Mouse (Mus musculus): ENCODE results near the gene P2ry12. TPM values are rescaled to one million over a fixed set of nuclear protein-coding genes. Genes with fewer than 3 reads are reported as not detected.
A peak's percentile ranks its signal among the peaks of the same experiment; 100 is the strongest.

P2ry12 gene
- total RNA-seq, 1 experiment, result 0.09 TPM

DNA sequence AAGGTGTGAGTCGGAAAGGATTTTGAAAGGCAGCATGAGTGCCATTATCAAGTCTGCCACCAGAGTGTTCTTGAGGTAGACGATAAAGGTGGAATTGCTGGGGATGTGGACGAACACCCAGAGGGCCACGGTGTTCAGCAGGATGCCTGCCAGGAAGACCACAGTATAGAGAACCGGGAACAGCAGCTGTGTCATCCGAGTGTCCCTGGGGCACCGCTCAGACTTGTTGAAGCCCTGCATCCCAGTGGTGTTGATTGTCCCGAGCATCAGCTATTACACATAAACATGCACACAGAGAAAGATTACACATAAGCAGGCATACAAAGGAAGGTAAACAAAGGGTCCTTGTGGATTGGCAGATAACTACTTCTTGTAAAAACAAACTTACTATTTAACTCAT lies 52.6 kb downstream of the P2ry12 start:
- no peak for TF ChIP-seq MAFK (IDR thresholded peaks at IDR 0.05; ENCODE audit: insufficient read depth, low read depth, low read length)
- no peak for TF ChIP-seq ZNF384 (IDR thresholded peaks at IDR 0.05; ENCODE audit: low read depth, low read length)
- no peak for TF ChIP-seq CHD2 (IDR thresholded peaks at IDR 0.05; ENCODE audit: low read depth, low read length)
- TF ChIP-seq ZC3H11A (IDR thresholded peaks at IDR 0.05; ENCODE audit: borderline replicate concordance, low read depth, low read length), result no peak
- TF ChIP-seq HCFC1 (IDR thresholded peaks at IDR 0.05; ENCODE audit: borderline replicate concordance, insufficient read depth, low read length), result no peak
- Histone ChIP-seq H3K9ac (ENCODE audit: insufficient read depth, low read depth, low read length, poor library complexity, severe bottlenecking) (no peak overlapping the region), H3K4me1 (ENCODE audit: control insufficient read depth in 2 of 2, insufficient read depth in 2 of 2, low read length in 2 of 2, poor library complexity in 1 of 2) (no peaks in the 10 kb centered on the region), H3K36me3 (ENCODE audit: control insufficient read depth, insufficient read depth, low read length, poor library complexity, severe bottlenecking) (no peaks in the 10 kb centered on the region), H3K4me3 (ENCODE audit: insufficient read depth in 1 of 2, low read depth in 1 of 2, low read length in 2 of 2, poor library complexity in 1 of 2, severe bottlenecking in 1 of 2) (no peak overlapping the region), H3K27ac (ENCODE audit: insufficient read depth, low read depth, low read length, poor library complexity, severe bottlenecking) (no peak overlapping the region; the same call in 1 of the 2 replicates), H3K9me3 (ENCODE audit: control insufficient read depth, insufficient read depth, low read depth, low read length) (no peaks in the 10 kb centered on the region)
- in situ Hi-C loops (cut with MboI; ENCODE audit: low sequenced_read_pairs in 2 of 2, unreplicated experiment in 2 of 2), result no loop called here
- no peak for DNase-seq (ENCODE audit: low read depth, low spot score)

DNA sequence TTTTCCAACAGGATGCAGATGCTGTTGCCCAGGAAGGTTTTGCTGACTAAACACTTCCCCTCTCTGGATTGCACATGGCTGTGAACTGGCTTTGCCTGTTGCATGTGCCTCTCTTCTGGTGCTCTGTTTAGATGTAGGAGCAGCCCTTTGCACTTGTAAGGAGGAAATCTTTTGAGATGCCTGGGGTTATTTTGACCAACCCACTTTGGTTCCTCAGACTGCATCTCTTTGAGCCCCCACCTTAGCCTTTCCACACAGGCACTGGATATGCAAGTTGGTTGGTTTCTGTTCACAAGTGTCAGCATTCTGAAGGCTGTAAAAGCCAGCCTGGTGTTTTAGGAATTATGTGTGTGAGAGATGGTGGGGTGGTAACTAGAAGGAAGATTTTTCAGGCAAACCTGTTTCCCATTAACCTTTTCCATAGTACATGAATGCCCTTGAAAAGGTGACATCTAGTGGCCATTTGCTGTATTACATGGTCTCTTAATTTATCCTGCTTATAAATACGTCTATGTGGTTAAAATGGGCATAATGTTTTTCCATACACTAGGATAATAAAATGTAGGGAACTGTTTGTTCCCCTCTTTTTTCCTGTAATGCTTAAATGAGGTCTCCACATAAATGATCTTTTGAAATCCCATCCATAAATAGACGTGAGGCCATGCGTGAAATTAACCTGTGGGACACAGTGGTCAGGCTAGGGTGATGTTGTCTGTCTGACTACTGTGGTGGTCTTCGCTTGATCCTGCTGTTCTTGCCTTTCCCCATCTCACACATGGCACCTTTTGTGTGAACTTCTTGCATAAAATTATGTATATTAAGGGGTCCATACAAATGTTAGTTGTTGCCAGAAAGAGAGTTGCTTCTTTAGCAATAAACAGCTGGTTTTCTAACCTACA lies 53.8 kb downstream of the P2ry12 start:
- peak; percentile 65 for DNase-seq (ENCODE audit: low read depth, low spot score)
- Histone ChIP-seq H3K9me3 (ENCODE audit: control insufficient read depth, insufficient read depth, low read depth, low read length) (no peaks in the 10 kb centered on the region), H3K36me3 (ENCODE audit: control insufficient read depth, insufficient read depth, low read length, poor library complexity, severe bottlenecking) (no peaks in the 10 kb centered on the region), H3K9ac (ENCODE audit: insufficient read depth, low read depth, low read length, poor library complexity, severe bottlenecking) (no peak overlapping the region), H3K4me3 (ENCODE audit: insufficient read depth in 1 of 2, low read depth in 1 of 2, low read length in 2 of 2, poor library complexity in 1 of 2, severe bottlenecking in 1 of 2) (no peak overlapping the region), H3K27ac (ENCODE audit: insufficient read depth, low read depth, low read length, poor library complexity, severe bottlenecking) (no peak overlapping the region), H3K4me1 (ENCODE audit: control insufficient read depth in 2 of 2, insufficient read depth in 2 of 2, low read length in 2 of 2, poor library complexity in 1 of 2) (no peaks in the 10 kb centered on the region)
- in situ Hi-C loops (cut with MboI; ENCODE audit: low sequenced_read_pairs in 2 of 2, unreplicated experiment in 2 of 2), result no loop called here
- TF ChIP-seq MAFK (IDR thresholded peaks at IDR 0.05; ENCODE audit: insufficient read depth, low read depth, low read length) (peak; percentile 54), ZC3H11A (IDR thresholded peaks at IDR 0.05; ENCODE audit: borderline replicate concordance, low read depth, low read length) (no peak), ZNF384 (IDR thresholded peaks at IDR 0.05; ENCODE audit: low read depth, low read length) (no peak), HCFC1 (IDR thresholded peaks at IDR 0.05; ENCODE audit: borderline replicate concordance, insufficient read depth, low read length) (no peak), CHD2 (IDR thresholded peaks at IDR 0.05; ENCODE audit: low read depth, low read length) (no peak)

DNA sequence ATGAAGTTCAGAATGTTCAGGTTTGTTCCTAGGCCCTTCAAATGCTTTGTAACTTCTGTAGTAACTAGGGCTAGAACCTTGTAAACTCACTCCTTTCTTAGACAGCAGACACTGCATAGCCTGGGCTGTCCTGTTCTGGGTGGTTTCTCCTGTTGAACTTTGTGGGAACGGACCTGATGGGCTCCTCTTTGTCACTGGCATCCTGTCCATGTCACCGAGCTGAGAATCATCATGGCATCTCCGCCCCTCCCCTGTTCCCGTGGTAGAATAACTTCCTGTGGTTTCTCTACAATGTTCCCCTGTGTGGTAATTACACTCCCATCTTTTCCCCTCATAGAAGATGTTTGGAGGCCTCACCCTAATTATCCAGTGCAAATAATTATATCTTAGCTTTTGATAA lies 56.7 kb downstream of the P2ry12 start:
- Histone ChIP-seq H3K4me1 (ENCODE audit: control insufficient read depth in 2 of 2, insufficient read depth in 2 of 2, low read length in 2 of 2, poor library complexity in 1 of 2) (no peaks in the 10 kb centered on the region), H3K9ac (ENCODE audit: insufficient read depth, low read depth, low read length, poor library complexity, severe bottlenecking) (no peak overlapping the region), H3K27ac (ENCODE audit: insufficient read depth, low read depth, low read length, poor library complexity, severe bottlenecking) (no peak overlapping the region), H3K9me3 (ENCODE audit: control insufficient read depth, insufficient read depth, low read depth, low read length) (no peaks in the 10 kb centered on the region), H3K36me3 (ENCODE audit: control insufficient read depth, insufficient read depth, low read length, poor library complexity, severe bottlenecking) (no peaks in the 10 kb centered on the region), H3K4me3 (ENCODE audit: insufficient read depth in 1 of 2, low read depth in 1 of 2, low read length in 2 of 2, poor library complexity in 1 of 2, severe bottlenecking in 1 of 2) (no peak overlapping the region)
- in situ Hi-C loops (cut with MboI; ENCODE audit: low sequenced_read_pairs in 2 of 2, unreplicated experiment in 2 of 2), result no loop called here
- no peak for TF ChIP-seq ZNF384 (IDR thresholded peaks at IDR 0.05; ENCODE audit: low read depth, low read length)
- TF ChIP-seq CHD2 (IDR thresholded peaks at IDR 0.05; ENCODE audit: low read depth, low read length), result no peak
- TF ChIP-seq HCFC1 (IDR thresholded peaks at IDR 0.05; ENCODE audit: borderline replicate concordance, insufficient read depth, low read length), result no peak
- no peak for TF ChIP-seq MAFK (IDR thresholded peaks at IDR 0.05; ENCODE audit: insufficient read depth, low read depth, low read length)
- no peak for TF ChIP-seq ZC3H11A (IDR thresholded peaks at IDR 0.05; ENCODE audit: borderline replicate concordance, low read depth, low read length)
- no peak for DNase-seq (ENCODE audit: low read depth, low spot score)

DNA sequence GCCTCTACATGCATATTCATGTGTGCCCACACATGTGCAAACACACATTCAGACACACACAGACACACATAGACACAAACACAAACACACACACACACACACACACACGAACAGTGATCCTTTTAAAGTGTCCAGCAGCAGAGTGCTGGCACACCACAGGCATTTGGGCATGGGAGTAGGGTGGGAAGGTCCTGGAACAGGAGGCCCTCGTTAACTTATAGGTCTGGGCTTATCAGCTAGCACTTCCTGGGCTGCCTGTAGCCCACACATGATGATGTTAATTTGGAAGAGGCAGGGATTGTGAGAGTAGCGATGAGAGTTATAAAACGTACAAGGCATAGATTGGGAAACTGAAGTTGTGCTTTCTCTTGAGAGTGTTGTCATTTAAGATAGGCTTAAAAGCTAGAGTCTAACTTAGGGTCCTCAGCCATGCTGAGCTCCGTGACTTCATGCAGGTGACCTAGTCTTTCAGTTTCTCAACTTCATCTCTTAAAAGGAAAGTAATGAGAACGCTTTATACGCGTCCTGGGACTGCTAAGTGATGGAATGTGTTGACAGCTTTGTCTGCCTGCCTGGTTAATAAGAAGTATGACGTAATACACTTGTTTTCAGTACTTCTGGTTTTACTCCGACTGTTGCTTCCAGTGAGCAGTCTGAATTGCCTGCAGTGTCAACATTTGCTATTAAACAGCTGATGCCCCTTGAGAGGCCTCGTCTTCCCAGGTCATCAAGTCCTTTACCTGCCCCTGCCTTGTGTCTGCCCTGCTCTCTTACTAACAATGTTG lies 57.8 kb downstream of the P2ry12 start:
- Histone ChIP-seq H3K27ac (ENCODE audit: insufficient read depth, low read depth, low read length, poor library complexity, severe bottlenecking) (no peak overlapping the region), H3K9me3 (ENCODE audit: control insufficient read depth, insufficient read depth, low read depth, low read length) (no peaks in the 10 kb centered on the region), H3K36me3 (ENCODE audit: control insufficient read depth, insufficient read depth, low read length, poor library complexity, severe bottlenecking) (no peaks in the 10 kb centered on the region), H3K4me3 (ENCODE audit: insufficient read depth in 1 of 2, low read depth in 1 of 2, low read length in 2 of 2, poor library complexity in 1 of 2, severe bottlenecking in 1 of 2) (no peak overlapping the region), H3K4me1 (ENCODE audit: control insufficient read depth in 2 of 2, insufficient read depth in 2 of 2, low read length in 2 of 2, poor library complexity in 1 of 2) (no peaks in the 10 kb centered on the region), H3K9ac (ENCODE audit: insufficient read depth, low read depth, low read length, poor library complexity, severe bottlenecking) (no peak overlapping the region)
- TF ChIP-seq ZC3H11A (IDR thresholded peaks at IDR 0.05; ENCODE audit: borderline replicate concordance, low read depth, low read length) (no peak), ZNF384 (IDR thresholded peaks at IDR 0.05; ENCODE audit: low read depth, low read length) (no peak), MAFK (IDR thresholded peaks at IDR 0.05; ENCODE audit: insufficient read depth, low read depth, low read length) (no peak), HCFC1 (IDR thresholded peaks at IDR 0.05; ENCODE audit: borderline replicate concordance, insufficient read depth, low read length) (no peak), CHD2 (IDR thresholded peaks at IDR 0.05; ENCODE audit: low read depth, low read length) (no peak)
- in situ Hi-C loops (cut with MboI; ENCODE audit: low sequenced_read_pairs in 2 of 2, unreplicated experiment in 2 of 2), result no loop called here
- DNase-seq (ENCODE audit: low read depth, low spot score), result no peak
